Mouse (Mus musculus) heart, embryonic 16.5 days (tissue): ENCODE data around the gene Sox5. TPM values are rescaled to one million over a fixed set of nuclear protein-coding genes. Genes with fewer than 3 reads are reported as not detected.

Source experiments
- ATAC-seq: fragments of 200-750 bp; cut with Nextera tagmentation; replicated peaks from 2 replicates; pipeline ENCODE4 v1.8.0; 2017; ENCODE audit warnings: moderate number of reproducible peaks; ENCODE audit not compliant: insufficient read depth, low FRiP score; ENCODE audit errors: extremely low read depth
- H3K27ac ChIP-seq: fragments of 300-500 bp; sonication (generic); 2 replicates; pipeline ENCODE4 v1.5.1; 2014; ENCODE audit warnings: mild to moderate bottlenecking, low read length, control low read depth, moderate library complexity
- H3K27me3 ChIP-seq: fragments of 300-500 bp; sonication (generic); 2 replicates; pipeline ENCODE4 v1.6.1; 2014; ENCODE audit warnings: low read length, mixed read lengths; ENCODE audit not compliant: control insufficient read depth, insufficient read depth
- H3K36me3 ChIP-seq: fragments of 300-500 bp; sonication (generic); 2 replicates; pipeline ENCODE4 v1.6.1; 2014; ENCODE audit not compliant: control insufficient read depth, insufficient read depth
- H3K4me1 ChIP-seq: fragments of 300-500 bp; sonication (generic); 2 replicates; pipeline ENCODE4 v1.6.1; 2014; ENCODE audit warnings: low read length, mixed read lengths; ENCODE audit not compliant: control insufficient read depth, insufficient read depth
- H3K4me2 ChIP-seq: fragments of 300-500 bp; sonication (generic); 2 replicates; pipeline ENCODE4 v1.6.1; 2014; ENCODE audit warnings: low read depth, mild to moderate bottlenecking, control low read depth, low read length
- H3K4me3 ChIP-seq: fragments of 300-500 bp; sonication (generic); 2 replicates; pipeline ENCODE4 v1.5.1; 2014; ENCODE audit warnings: mild to moderate bottlenecking, control low read depth, low read length
- H3K9ac ChIP-seq: fragments of 300-500 bp; sonication (generic); 2 replicates; pipeline ENCODE4 v1.6.1; 2014; ENCODE audit warnings: low read length, control low read depth
- H3K9me3 ChIP-seq: fragments of 300-500 bp; sonication (generic); replicated peaks from 2 replicates; pipeline ENCODE4 v1.6.1; 2016; ENCODE audit warnings: low read length; ENCODE audit not compliant: control insufficient read depth
- WGBS: fragments of 180-500 bp; shearing (Covaris S2); extraction: QIAGEN DNeasy Blood & Tissue Kit; methylation state at CpG from one replicate; pipeline ENCODE4 v1.1.7; 2014; 5-methylcytosine and 5-hydroxymethylcytosine counted together
- polyA plus RNA-seq: library from polyadenylated mRNA; unstranded; fragments of >200 nt; fragmentation: Nextera tagmentation; extraction: Ambion mirVana; gene quantifications from 2 replicates; pipeline ENCODE4 v1.2.1, GENCODE M21; 2015

Sox5 gene
- polyA plus RNA-seq, 1 experiment from 2014 or later, result 8.8 TPM

- H3K27me3 ChIP-seq, result no peaks in the 10 kb centered on the region
- no peak overlapping the region for H3K4me3 ChIP-seq
- WGBS, result 82% methylated on average over 6 of the region's 6 CpGs
- no peaks in the 10 kb centered on the region for H3K9me3 ChIP-seq
- no peak for ATAC-seq
- H3K4me1 ChIP-seq, result no peaks in the 10 kb centered on the region
- H3K36me3 ChIP-seq, result no peaks in the 10 kb centered on the region
- no peak overlapping the region for H3K27ac ChIP-seq
- no peak overlapping the region for H3K9ac ChIP-seq
- H3K4me2 ChIP-seq, result no peak overlapping the region
Measured at GRCm38 (mm10) chr6:144380641-144381040, 401.1 kb downstream of the Sox5 start.

- H3K4me2 ChIP-seq, result no peak overlapping the region
- no peak for ATAC-seq
- no peaks in the 10 kb centered on the region for H3K27me3 ChIP-seq
- H3K9me3 ChIP-seq, result no peaks in the 10 kb centered on the region
- H3K27ac ChIP-seq, result no peak overlapping the region
- H3K9ac ChIP-seq, result no peak overlapping the region
- H3K4me3 ChIP-seq, result no peak overlapping the region
- no peaks in the 10 kb centered on the region for H3K36me3 ChIP-seq
- 83% methylated on average over 15 of the region's 15 CpGs for WGBS
- H3K4me1 ChIP-seq, result no peaks in the 10 kb centered on the region
Measured at GRCm38 (mm10) chr6:144380171-144380570, 401.6 kb downstream of the Sox5 start.

- 62% methylated on average over 11 of the region's 11 CpGs for WGBS
- ATAC-seq, result no peak
- Histone ChIP-seq H3K9ac (no peak overlapping the region), H3K4me2 (no peak overlapping the region), H3K9me3 (no peaks in the 10 kb centered on the region), H3K27ac (no peak overlapping the region), H3K4me1 (no peaks in the 10 kb centered on the region), H3K36me3 (no peaks in the 10 kb centered on the region), H3K27me3 (no peaks in the 10 kb centered on the region), H3K4me3 (no peak overlapping the region)
Measured at GRCm38 (mm10) chr6:144374810-144375209, 407.0 kb downstream of the Sox5 start.

GRCm38 (mm10) chr6:144370699-144371098 is 411.1 kb downstream of the Sox5 start:
- ATAC-seq, result no peak
- H3K4me3 ChIP-seq, result no peak overlapping the region
- WGBS, result 32% methylated on average over 10 of the region's 10 CpGs
- H3K27ac ChIP-seq, result no peak overlapping the region
- H3K4me2 ChIP-seq, result no peak overlapping the region
- no peak overlapping the region for H3K9ac ChIP-seq
- no peaks in the 10 kb centered on the region for H3K4me1 ChIP-seq
- H3K9me3 ChIP-seq, result no peaks in the 10 kb centered on the region
- no peaks in the 10 kb centered on the region for H3K36me3 ChIP-seq
- H3K27me3 ChIP-seq, result no peaks in the 10 kb centered on the region

- H3K27ac ChIP-seq, result no peak overlapping the region
- H3K4me3 ChIP-seq, result no peak overlapping the region
- H3K4me2 ChIP-seq, result no peak overlapping the region
- no peak for ATAC-seq
- peaks cover 5% of the 10 kb centered on the region; the same call in 1 of the 2 replicates for H3K9me3 ChIP-seq
- WGBS, result 91% methylated on average over 11 of the region's 11 CpGs
- H3K36me3 ChIP-seq, result no peaks in the 10 kb centered on the region
- H3K9ac ChIP-seq, result no peak overlapping the region
- H3K4me1 ChIP-seq, result no peaks in the 10 kb centered on the region
- no peaks in the 10 kb centered on the region for H3K27me3 ChIP-seq
Measured at GRCm38 (mm10) chr6:144367626-144368077, 414.1 kb downstream of the Sox5 start.

GRCm38 (mm10) chr6:144361267-144362038 is 420.3 kb downstream of the Sox5 start:
- no peak overlapping the region for H3K4me3 ChIP-seq
- no peak for ATAC-seq

GRCm38 (mm10) chr6:144357081-144357480 is 424.7 kb downstream of the Sox5 start:
- ATAC-seq, result no peak

More at GRCm38 (mm10) chr6:144361267-144362038, 420.3 kb downstream of the Sox5 start:
- 19% methylated on average over 5 of the region's 5 CpGs for WGBS
- Histone ChIP-seq H3K4me2 (peak overlapping the region; percentile 16; the same call in 1 of the 2 replicates), H3K9me3 (peaks cover 5% of the 10 kb centered on the region; the same call in 1 of the 2 replicates), H3K9ac (no peak overlapping the region), H3K4me1 (peaks cover 15% of the 10 kb centered on the region), H3K36me3 (no peaks in the 10 kb centered on the region), H3K27me3 (no peaks in the 10 kb centered on the region), H3K27ac (no peak overlapping the region)

GRCm38 (mm10) chr6:144351049-144351448 is 430.7 kb downstream of the Sox5 start:
- Histone ChIP-seq H3K27ac (no peak overlapping the region), H3K9ac (no peak overlapping the region), H3K9me3 (no peaks in the 10 kb centered on the region), H3K27me3 (no peaks in the 10 kb centered on the region), H3K4me3 (no peak overlapping the region), H3K4me1 (no peaks in the 10 kb centered on the region), H3K36me3 (no peaks in the 10 kb centered on the region), H3K4me2 (no peak overlapping the region)
- no peak for ATAC-seq
- WGBS, result 83% methylated on average over 6 of the region's 6 CpGs

More at GRCm38 (mm10) chr6:144357081-144357480, 424.7 kb downstream of the Sox5 start:
- Histone ChIP-seq H3K4me2 (no peak overlapping the region), H3K36me3 (no peaks in the 10 kb centered on the region), H3K4me3 (no peak overlapping the region), H3K9ac (no peak overlapping the region), H3K4me1 (peaks cover 14% of the 10 kb centered on the region), H3K27me3 (no peaks in the 10 kb centered on the region), H3K27ac (no peak overlapping the region), H3K9me3 (no peaks in the 10 kb centered on the region)
- 74% methylated on average over 4 of the region's 4 CpGs for WGBS

GRCm38 (mm10) chr6:144343338-144343737 is 438.4 kb downstream of the Sox5 start:
- WGBS, result 36% methylated on average over 11 of the region's 11 CpGs
- H3K9me3 ChIP-seq, result peaks cover 5% of the 10 kb centered on the region; the same call in 1 of the 2 replicates
- no peak overlapping the region for H3K9ac ChIP-seq
- H3K4me3 ChIP-seq, result no peak overlapping the region
- H3K4me1 ChIP-seq, result peaks cover 5% of the 10 kb centered on the region
- ATAC-seq, result no peak
- H3K27me3 ChIP-seq, result no peaks in the 10 kb centered on the region; the same call in 1 of the 2 replicates
- no peak overlapping the region; the same call in 1 of the 2 replicates for H3K4me2 ChIP-seq
- no peaks in the 10 kb centered on the region for H3K36me3 ChIP-seq
- no peak overlapping the region for H3K27ac ChIP-seq
